Mouse (Mus musculus): ENCODE measurements around the gene Dpy19l3.

GRCm38 (mm10) chr7:35668066-35669041, 85.9 kb downstream of the Dpy19l3 start:
- no peak for TF ChIP-seq POLR2A (IDR thresholded peaks at IDR 0.05; ENCODE audit: borderline replicate concordance, extremely low read depth, low read depth, low read length)
- TF ChIP-seq CTCF (IDR thresholded peaks at IDR 0.05; ENCODE audit: insufficient read depth, low read length) = no peak
